Mouse (Mus musculus): ENCODE results near the gene Ttn.

GRCm38 (mm10) chr2:76667200-76667599 is 315.1 kb downstream of the Ttn start:
- TF ChIP-seq GATA1 (IDR thresholded peaks at IDR 0.05; ENCODE audit: low read length) (no peak), TAL1 (IDR thresholded peaks at IDR 0.05; ENCODE audit: low read length) (no peak)
